Mouse (Mus musculus) right cerebral cortex, postnatal 4 days (tissue): ENCODE results near the gene Mrps7.
"Not testable (repeated sequence)": the region's sequence is repeated elsewhere in the genome, so short reads cannot be mapped to it uniquely, and the experiment has no call there.

ENCODE experiments used
- DNase-seq: peaks from one replicate; pipeline ENCODE4 v3.0.0-alpha.2; 2022

Mrps7 gene

DNA sequence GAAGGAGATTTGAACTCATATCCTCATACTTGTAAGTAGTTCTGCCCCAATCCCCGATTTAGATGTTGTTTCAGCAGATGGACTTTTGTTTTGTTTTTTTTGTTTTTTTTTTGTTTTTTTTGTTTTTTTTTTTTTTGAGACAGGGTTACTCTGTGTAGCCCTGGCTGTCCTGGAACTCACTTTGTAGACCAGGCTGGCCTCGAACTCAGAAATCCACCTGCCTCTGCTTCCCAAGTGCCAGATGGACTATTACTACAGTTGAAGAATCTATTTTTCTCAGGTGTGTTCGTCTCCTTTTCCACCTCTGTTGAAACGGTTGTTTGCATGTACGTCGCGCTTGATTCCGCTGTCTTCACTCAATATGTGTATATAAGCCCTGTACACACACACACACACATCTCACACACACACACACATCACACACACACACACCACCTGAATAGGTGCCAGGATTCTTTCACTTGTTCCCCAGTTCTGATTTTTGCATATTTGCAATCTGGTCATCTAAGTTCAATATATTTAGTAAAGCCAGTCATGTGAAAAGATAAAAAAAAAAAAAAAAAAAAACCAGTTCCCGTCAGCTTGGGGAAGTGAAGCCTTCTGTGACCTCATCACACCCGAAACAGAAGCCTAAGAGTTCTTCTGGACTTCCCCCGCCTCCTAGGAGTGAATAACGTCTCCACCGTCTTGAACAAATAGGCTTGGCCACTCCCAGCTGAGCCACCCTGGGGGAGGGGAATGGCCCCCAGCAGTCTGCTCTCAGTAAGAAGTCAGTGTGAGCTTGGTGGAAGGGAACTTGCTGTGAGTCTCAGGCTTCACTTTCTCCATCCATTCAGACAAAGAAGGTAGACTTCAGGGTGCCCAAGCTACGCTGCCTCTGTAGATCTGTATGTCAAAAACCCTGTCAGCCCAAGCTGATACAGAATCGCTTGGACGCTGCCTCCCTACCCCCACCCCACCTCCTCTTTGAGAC lies 27.1 kb downstream of the Mrps7 start:
- DNase-seq = no peak

DNA sequence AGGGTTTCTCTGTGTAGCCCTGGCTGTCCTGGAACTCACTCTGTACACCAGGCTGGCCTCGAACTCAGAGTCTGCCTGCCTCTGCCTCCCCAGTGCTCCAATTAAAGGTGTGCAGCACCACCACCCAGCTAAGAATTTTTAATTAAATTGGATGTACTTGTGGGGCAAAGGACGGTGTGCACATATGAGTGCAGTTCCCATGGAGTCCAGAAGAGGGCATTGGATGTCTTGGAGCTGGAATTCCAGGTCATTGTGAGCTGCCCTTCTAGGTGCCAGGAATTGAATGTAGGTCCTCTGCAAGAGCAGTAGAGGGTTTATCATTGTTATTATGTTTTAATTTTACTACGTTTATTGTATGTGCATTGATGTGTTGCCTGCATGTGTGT lies 27.8 kb downstream of the Mrps7 start:
- DNase-seq = peak; percentile 24

DNA sequence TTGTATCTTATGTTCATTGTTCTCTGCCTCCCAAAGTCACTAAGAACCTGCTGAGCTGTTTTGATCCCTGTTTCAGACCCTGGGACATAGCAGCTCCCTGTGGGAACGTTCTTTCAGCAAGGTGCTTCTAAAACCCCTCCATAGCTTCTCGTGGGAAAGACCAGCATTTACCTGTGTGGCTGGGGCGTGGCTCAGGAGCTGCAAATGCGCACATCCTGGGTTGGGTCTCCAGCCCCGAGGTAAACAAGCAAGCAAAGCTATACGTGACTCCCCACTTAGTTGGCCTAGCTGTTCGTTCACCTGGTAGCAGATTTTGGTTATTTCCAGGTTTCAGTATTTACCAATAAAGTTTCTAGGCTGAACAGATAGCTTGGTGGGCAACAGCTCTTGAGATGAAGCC lies 28.5 kb downstream of the Mrps7 start:
- DNase-seq = no peak

DNA sequence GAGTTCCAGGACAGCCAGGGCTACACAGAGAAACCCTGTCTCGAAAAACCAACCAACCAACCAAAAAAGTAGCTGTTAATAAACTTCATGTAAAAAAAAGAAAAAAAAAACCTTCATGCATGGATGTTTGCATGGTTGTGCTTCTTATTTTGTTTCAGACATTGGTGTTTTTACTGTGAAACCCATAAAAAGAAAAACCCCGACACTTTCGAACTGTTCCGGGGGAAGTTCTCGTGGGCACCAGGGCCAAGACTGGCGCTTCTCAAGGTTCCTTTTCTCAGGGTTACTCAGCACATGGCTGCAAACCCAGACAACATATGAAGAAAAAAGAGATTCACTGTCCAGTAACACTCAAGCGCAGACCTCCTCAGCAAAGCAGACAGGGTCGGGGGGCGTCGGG lies 29.1 kb downstream of the Mrps7 start:
- DNase-seq = no peak

DNA sequence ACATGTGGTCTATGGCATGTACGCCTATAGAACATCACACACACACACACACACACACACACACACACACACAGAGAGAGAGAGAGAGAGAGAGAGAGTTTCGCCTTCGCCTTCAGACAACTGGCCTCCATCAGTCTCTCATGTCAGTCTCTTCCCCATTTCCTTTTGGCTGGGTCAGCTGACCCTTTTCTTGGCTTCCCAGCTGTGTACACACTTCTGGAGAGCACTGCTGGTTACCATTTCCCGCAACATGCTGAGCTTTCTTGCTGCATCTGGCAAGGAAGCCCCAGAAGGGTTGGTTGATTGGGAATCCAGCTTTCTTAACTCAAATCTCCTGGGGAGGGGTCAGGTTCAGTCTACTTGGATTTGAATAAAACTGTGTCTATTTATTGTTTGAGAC lies 30.4 kb downstream of the Mrps7 start:
- no peak for DNase-seq

DNA sequence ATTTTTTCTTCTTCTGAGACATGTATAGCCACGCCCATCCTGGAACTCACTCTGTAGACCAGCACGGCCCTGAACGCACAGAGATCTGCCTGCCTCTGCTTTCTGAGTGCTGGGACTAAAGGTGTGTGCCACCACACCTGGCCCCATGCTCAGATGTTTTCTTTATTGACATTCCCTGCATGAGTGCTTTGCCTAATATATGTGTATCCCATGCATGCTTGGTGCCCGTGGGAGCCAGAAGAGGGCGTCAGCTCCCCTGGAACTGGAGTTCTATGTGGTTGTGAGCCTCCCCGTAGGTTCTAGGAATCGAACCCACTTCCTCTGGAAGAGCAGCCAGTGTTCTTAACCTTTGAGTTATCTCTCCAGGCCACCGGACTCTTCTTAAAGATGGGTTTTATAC lies 31.3 kb downstream of the Mrps7 start:
- DNase-seq = no peak

DNA sequence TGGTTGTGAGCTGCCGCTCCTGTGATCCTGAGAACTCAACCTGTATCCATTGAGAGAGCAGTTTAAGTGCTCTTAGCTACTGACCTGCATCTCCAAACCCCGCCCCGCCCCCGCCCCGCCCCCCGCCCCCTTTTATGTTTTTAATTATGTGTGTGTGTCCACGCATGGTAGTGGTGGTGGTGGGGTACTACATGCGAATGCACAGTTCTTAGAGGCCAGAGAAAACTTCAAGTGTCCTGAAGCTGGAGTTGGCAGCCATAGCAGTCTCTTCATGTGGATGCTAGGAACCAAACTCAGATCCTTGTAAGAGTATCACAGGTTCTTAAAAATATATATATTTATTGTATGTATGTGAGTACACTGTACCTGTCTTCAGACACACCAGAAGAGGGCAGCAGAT lies 31.8 kb downstream of the Mrps7 start:
- no peak for DNase-seq

DNA sequence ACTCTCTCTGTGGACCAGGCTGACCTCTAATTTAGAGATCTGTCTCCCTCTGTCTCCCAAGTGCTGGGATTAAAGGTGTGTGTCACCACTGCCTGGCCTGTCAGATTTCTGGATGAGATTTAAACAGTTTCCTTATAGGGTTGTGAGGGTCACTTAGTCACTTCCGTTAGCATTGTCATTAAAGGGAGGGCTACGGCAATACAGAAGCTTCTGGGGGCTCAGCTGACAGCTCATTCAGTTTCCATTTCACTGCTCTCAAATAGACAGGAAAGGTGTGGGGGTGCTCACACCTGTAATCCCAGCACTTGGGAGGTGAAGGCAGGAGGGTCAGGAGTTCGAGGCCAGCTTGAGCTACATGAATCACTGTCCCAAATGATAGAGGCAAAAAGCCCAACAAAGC lies 33.2 kb downstream of the Mrps7 start:
- DNase-seq = no peak

DNA sequence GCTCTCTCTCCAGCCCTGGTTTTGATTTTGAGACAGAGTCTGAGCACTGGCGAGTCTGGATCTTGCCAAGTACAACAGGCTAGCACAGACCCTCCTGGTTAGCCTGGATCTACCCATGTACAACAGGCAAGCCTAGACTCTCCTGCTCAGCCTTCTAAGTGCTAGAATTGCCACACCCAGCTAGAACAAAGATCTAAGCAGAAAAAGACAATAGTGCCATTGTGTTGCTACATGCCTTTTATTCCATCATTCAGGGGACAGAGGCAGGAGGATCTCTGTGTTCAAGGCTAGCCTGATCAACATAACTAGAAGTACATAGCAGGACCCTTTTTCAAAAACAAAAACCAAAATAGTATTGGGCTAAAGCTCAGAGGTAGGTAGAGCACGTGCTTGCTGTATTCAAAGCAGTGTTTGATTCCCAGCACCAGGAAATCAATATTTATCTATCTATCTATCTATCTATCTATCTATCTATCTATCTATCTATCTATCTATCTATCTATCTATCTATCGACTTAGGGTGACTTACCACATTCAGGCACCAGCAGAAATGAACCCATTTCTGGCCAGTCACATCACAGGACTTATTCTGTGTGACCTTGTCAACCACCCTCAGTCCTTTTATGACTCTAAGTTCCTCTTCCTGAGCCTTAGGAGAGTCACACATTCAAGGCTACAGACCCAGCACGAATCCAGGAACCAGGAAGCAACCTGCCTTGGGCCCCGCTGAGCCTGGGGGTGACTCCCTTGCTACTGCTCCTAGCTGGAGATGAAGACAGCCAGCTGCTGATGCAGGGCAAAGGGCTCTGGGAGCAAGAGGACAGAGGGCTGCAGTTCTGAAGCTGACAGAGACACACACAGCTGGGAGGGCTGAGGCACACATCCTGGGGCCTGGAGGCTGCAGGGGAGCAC lies 35.0 kb downstream of the Mrps7 start:
- DNase-seq = no peak

DNA sequence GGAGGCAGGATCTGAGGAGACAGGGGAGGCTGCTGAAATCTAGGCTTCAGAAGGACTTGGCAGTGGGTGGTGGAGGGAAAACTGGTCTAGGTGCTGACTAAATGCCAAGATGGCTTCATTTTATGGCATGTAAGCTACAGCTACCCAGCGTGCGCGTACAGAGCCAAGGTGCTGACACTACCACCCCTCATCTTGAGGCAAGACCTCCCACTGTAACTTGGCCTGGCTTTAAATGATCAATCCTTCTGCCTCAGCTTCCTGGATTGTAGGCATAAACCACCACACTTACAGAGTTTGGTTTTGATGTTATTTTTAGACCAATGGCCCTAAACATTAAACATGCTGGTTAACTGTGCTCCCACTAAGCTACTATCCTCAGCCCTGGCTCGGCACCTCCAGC lies 35.8 kb downstream of the Mrps7 start:
- no peak for DNase-seq

DNA sequence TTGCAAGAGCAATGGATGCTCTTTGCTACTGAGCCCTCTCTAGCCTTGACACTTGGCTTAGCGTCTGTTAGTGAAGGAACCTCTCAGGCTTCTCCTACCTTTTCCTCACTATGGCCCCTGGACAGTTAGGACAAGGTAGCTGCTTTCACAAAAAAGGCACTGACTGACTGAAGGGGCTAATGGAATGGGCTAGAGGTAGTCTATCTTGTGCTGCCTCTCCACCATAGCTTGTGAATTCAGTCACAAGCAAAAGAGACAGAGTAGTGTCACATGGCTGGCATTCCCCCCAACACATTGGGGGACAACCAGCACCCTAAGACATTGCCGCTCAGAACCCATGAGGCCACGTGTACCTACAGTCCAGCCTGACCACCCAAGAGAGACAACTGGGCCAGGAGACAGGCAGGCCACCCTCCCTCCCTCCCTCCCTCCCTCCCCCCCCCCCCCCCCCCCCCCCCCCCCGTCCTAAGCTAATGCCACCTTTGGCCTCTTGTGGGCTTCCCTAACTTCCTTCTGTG lies 36.6 kb downstream of the Mrps7 start:
- no peak for DNase-seq

DNA sequence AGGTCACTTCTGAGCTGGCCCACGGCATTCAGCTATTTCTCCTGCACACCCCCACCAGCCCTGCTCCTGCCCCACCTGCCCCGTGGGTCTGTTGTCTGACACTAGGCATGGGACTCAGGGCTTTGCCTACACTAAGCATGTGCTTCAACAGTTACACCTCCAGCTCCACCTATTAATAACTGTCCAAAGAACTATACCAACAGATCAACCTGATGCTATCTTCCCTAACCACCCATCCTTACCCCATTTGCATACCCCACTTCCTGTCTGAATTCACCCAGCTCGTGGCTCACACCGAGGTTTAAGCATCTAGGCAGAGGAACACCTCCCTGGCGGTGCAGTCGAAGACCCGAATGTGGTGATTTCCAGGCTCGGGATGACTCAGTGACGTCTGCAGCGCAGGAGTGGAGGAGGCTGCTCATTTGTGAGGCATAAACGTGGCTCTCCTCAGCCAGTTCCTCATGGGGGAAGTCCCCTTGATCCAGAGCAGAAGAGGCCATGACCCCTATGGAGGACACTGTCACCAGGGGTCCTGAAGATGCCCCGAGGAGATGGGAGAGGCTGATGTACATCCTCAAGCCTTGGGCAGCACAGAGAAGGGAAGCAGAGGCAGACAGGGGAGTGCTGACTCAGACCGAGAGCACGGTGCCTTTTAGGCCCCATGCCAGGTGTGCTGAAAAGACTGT lies 37.4 kb downstream of the Mrps7 start:
- DNase-seq = no peak

DNA sequence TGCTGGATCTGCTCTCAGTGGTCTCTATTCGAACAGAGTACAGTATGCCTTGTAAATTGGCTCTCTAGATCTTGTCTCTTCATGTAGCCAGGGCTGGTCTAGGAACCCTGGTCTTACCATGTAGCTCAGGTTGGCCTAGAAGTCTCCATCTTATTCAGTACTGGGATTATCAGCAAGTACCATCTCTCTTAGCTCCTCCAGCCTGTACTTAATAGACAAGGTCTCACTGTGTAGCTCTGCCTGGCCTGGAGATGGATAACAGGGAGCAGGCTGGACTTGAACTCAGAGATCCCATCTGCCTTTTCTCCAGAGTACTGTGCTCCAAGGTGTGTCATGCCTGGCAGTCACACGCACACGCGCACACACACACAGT lies 37.9 kb downstream of the Mrps7 start:
- DNase-seq = no peak

DNA sequence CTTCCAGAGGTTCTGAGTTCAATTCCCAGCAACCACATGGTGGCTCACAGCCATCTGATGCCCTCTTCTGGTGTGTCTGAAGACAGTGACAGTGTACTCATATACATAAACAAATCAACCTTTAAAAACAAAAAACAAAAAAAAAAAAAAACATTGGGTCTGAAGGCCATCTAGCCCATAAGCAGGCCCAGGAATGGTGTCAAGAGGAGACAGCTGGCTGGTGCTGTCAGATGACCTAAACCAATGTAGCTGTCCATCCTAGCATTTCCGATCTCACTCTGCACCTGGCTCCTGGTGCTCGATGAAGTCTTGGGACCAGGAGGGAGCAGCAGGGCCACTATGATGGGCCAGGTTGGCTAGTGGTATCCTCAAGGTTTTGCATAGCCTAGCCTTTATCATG lies 39.0 kb downstream of the Mrps7 start:
- no peak for DNase-seq

DNA sequence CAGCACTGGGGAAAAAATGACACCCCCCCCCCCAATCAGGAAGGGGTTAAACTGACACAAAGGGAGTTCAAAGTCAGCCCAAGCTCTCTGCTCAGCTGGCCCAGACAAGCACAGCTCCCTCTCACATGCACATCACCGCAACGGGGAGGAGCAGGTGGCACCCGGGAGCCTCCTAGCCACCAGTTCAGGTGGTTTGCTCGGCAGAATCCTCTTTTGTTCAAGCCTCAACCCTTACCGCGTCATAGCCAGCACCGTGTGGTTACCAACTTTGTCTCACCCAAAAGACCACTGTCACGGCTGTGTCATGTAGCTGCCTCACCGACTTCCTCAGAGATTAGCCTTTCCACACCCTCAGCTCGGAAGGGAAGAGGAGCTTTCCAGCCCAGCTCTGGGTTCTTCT lies 39.5 kb downstream of the Mrps7 start:
- no peak for DNase-seq

DNA sequence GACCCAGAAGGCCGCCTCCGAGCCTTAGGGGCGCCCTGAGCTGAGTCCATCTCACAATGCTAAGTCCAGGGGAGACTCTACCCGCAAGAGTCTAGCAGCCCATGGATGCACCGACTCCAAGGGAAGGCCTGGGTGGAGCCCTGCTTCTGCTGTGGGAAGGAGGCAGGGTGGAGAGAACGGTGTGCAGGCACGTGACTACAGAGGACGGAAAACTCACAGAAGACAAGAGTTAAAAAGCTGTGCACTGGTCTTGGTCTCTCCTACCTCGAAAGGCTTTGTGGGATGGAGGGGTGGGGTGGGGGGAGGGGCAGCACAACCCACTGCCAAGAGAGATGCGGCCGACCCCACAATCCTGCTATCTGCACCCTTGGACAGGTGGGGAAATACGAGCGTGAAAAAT lies 40.6 kb downstream of the Mrps7 start:
- no peak for DNase-seq

DNA sequence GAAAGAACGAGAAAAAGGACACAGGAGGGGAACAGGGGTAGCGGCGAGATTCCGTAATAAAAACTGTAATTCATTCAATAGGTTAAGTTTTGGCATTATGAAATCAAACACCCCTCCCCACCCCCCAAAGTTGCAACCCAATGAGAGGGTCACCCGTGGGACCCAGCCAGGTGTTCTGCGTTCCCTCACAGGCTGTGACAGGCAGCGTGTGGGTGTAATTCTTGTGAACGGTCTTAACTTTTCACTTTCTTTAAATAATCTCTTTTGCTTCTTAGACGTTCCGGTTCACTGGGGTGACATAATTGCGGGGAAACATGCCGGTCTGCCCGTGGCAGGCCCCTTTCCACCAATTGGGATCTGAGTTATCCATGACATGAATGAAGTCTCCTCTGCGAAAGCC lies 41.8 kb downstream of the Mrps7 start:
- not testable (repeated sequence) for DNase-seq

DNA sequence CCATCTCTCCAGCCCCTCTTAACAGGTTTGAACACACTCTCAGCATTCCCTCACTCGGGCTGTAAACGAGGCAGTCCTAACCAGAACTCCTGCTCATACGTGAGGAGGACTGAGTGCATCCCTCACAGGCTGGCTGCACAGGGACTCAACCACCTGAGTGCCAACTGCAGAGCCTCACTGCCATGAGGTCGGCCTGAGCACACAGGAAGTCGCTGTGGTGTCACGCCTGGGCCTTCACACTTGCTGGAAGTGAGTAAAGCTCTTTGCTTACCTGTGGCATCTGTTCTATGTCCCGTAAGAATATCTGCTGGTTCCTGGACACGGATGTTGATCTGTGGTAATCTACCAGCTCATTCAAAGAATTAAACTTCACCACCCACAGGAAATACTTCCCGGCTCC lies 42.7 kb downstream of the Mrps7 start:
- DNase-seq = no peak

DNA sequence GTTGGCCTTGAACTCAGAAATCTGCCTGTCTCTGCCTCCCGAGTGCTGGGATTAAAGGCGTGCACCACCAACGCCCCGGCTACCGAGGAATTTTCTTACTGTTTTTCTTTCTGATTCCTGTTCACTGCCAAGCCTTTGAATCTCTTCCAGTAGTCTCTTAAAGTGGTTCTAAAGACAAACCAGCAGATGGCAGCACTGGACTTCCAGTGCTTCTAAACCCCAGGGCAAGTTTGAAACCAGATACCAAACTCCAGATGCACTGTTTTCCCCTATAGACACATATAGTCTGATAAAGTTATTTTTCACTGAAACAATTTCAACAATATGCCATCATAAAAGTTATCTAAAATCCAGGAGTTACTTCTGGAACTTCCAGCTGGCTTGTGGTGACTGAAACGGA lies 43.7 kb downstream of the Mrps7 start:
- DNase-seq = peak; percentile 59

DNA sequence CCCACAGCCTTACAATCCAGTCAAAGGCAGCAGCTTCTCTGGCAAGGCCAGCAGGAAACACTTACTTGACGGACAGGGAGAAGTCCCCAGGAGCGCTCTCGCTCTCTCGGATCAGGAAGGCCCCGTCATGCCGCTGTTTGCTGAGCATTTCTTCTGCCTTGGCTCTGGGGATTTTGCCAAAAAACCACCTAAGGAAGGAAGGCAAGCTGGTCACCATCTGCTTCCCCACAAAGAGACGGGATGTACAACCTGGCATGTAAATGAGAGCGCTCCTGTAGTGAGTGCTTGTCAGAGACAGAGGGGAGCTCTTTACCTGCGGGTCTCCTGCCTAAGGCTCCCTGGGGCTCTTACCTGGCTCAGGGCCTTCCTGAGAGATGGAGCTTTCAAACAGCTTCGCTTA lies 46.0 kb downstream of the Mrps7 start:
- DNase-seq = no peak

DNA sequence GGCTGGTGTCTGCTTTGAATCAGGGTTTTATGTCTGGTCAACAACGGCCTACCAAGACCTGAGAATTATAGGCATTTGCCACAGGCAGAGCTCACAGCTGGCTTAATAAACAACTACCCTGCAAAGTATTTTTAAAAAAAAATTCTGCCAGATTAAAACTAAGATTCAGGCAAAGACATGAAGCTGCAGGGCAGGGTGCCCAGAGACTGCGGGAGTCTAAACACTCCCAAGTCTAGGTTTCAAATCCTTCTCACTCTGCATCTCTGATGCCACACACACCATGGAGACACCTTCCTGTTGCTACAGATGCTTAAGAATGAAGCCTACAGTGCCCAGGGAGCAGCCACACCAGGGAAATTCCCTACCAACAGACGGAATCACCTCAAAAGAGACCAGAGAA lies 48.0 kb downstream of the Mrps7 start:
- DNase-seq = no peak

DNA sequence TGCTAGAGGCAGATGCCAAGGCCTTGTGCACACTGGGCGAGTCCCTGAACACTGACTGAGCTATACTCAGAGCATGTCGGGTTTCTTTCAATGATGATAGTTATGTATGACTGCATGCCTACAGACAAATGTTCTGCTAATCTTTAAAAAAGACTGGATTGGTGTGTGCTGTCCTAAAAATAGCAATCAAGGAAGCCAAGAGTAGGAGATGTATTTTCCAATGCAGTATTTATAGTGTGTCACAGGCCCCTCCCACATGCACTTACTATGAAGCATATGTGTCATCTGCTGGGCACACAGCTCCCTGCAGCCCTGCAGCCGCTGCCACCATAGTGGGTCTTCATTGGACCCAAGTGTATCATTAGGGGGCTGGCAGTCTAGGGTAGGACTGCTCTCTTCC lies 49.5 kb downstream of the Mrps7 start:
- no peak for DNase-seq

DNA sequence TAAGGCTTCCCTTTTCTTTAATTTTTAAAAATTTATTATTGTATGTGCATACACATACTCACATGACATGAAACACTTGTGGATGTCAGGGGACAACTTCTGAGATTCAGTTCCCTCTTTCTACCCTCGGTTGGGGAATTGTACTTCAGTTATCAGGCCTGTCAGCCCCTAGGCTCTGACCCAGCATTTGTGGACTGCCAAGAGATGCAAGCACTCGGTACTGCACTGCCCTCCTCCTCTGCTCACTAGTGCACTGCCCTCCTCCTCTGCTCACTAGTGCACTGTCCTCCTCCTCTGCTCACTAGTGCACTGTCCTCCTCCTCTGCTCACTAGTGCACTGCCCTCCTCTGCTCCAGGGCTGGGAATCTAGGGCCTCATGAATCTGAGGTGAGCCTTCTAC lies 50.4 kb downstream of the Mrps7 start:
- DNase-seq = no peak
